Mouse (Mus musculus): ENCODE measurements at regions not wholly inside any gene's neighbourhood (a gene's known extent, or its start where the extent isn't known, plus 50 kb on each side); places are given as distances from the start of the nearest gene placed in this dataset.
A peak's percentile ranks its signal among the peaks of the same experiment; 100 is the strongest.

- WGBS: 81% methylated on average over 5 of the region's 5 CpGs
- Histone ChIP-seq H3K27me3 (no peaks in the 10 kb centered on the region), H3K4me2 (no peak overlapping the region), H3K4me3 (no peak overlapping the region), H3K27ac (no peak overlapping the region), H3K36me3 (no peaks in the 10 kb centered on the region), H3K4me1 (replicated peaks) (no peaks in the 10 kb centered on the region), H3K9me3 (replicated peaks) (no peaks in the 10 kb centered on the region), H3K9ac (no peak overlapping the region)
- no peak for ATAC-seq (replicated peaks; ENCODE audit: insufficient number of reproducible peaks, insufficient read depth, low FRiP score, low read depth)
Observed at GRCm38 (mm10) chr2:50827097-50827496, 321.8 kb downstream of the Rnd3 start.

GRCm38 (mm10) chr2:50826537-50826936 is 322.4 kb downstream of the Rnd3 start:
- H3K36me3 ChIP-seq: no peaks in the 10 kb centered on the region
- no peak for ATAC-seq (replicated peaks; ENCODE audit: insufficient number of reproducible peaks, insufficient read depth, low FRiP score, low read depth)
- WGBS: 68% methylated on average over 3 of the region's 3 CpGs

GRCm38 (mm10) chr2:50825626-50826025 is 323.3 kb downstream of the Rnd3 start:
- 82% methylated on average over 5 of the region's 5 CpGs for WGBS
- H3K27ac ChIP-seq: no peak overlapping the region
- no peak overlapping the region for H3K9ac ChIP-seq
- no peak overlapping the region for H3K4me2 ChIP-seq
- H3K4me1 ChIP-seq (replicated peaks): no peaks in the 10 kb centered on the region
- H3K36me3 ChIP-seq: no peaks in the 10 kb centered on the region
- ATAC-seq (replicated peaks; ENCODE audit: insufficient number of reproducible peaks, insufficient read depth, low FRiP score, low read depth): no peak
- no peak overlapping the region for H3K4me3 ChIP-seq
- H3K27me3 ChIP-seq: no peaks in the 10 kb centered on the region
- no peaks in the 10 kb centered on the region for H3K9me3 ChIP-seq (replicated peaks)

More at GRCm38 (mm10) chr2:50826537-50826936, 322.4 kb downstream of the Rnd3 start:
- H3K27ac ChIP-seq: no peak overlapping the region
- H3K4me3 ChIP-seq: no peak overlapping the region
- H3K27me3 ChIP-seq: no peaks in the 10 kb centered on the region
- no peaks in the 10 kb centered on the region for H3K9me3 ChIP-seq (replicated peaks)
- no peak overlapping the region for H3K4me2 ChIP-seq
- no peak overlapping the region for H3K9ac ChIP-seq
- no peaks in the 10 kb centered on the region for H3K4me1 ChIP-seq (replicated peaks)

- no peaks in the 10 kb centered on the region for H3K27me3 ChIP-seq
- H3K9ac ChIP-seq: no peak overlapping the region
- H3K9me3 ChIP-seq (replicated peaks): no peaks in the 10 kb centered on the region
- H3K4me1 ChIP-seq (replicated peaks): no peaks in the 10 kb centered on the region
- 44% methylated on average over 3 of the region's 3 CpGs for WGBS
- no peak overlapping the region for H3K4me2 ChIP-seq
- no peak for ATAC-seq (replicated peaks; ENCODE audit: insufficient number of reproducible peaks, insufficient read depth, low FRiP score, low read depth)
- H3K27ac ChIP-seq: peak overlapping the region; percentile 11; the same call in 1 of the 2 replicates
- H3K36me3 ChIP-seq: no peaks in the 10 kb centered on the region
- no peak overlapping the region for H3K4me3 ChIP-seq
Observed at GRCm38 (mm10) chr2:50824782-50825181, 324.1 kb downstream of the Rnd3 start.

- Histone ChIP-seq H3K9ac (no peak overlapping the region), H3K27me3 (no peaks in the 10 kb centered on the region), H3K27ac (no peak overlapping the region), H3K9me3 (replicated peaks) (no peaks in the 10 kb centered on the region), H3K36me3 (no peaks in the 10 kb centered on the region), H3K4me3 (no peak overlapping the region), H3K4me1 (replicated peaks) (no peaks in the 10 kb centered on the region), H3K4me2 (no peak overlapping the region)
- ATAC-seq (replicated peaks; ENCODE audit: insufficient number of reproducible peaks, insufficient read depth, low FRiP score, low read depth): no peak
Observed at GRCm38 (mm10) chr2:50822738-50823137, 326.2 kb downstream of the Rnd3 start.

- Histone ChIP-seq H3K27ac (peak overlapping the region; percentile 53; the same call in 1 of the 2 replicates), H3K36me3 (no peaks in the 10 kb centered on the region), H3K9me3 (replicated peaks) (no peaks in the 10 kb centered on the region), H3K4me2 (no peak overlapping the region), H3K4me1 (replicated peaks) (peaks cover 7% of the 10 kb centered on the region; the same call in 1 of the 2 replicates), H3K9ac (no peak overlapping the region), H3K4me3 (no peak overlapping the region), H3K27me3 (no peaks in the 10 kb centered on the region)
- ATAC-seq (replicated peaks; ENCODE audit: insufficient number of reproducible peaks, insufficient read depth, low FRiP score, low read depth): no peak
- WGBS: 62% methylated on average over 5 of the region's 5 CpGs
Observed at GRCm38 (mm10) chr2:50819305-50819665, 329.6 kb downstream of the Rnd3 start.

- H3K4me3 ChIP-seq: no peak overlapping the region
- H3K4me1 ChIP-seq (replicated peaks): peaks cover 9% of the 10 kb centered on the region; the same call in 1 of the 2 replicates
- 64% methylated on average over 7 of the region's 7 CpGs for WGBS
- H3K9ac ChIP-seq: no peak overlapping the region
- H3K4me2 ChIP-seq: no peak overlapping the region
- no peaks in the 10 kb centered on the region for H3K27me3 ChIP-seq
- H3K27ac ChIP-seq: peak overlapping the region; percentile 53
- H3K9me3 ChIP-seq (replicated peaks): no peaks in the 10 kb centered on the region
- no peak for ATAC-seq (replicated peaks; ENCODE audit: insufficient number of reproducible peaks, insufficient read depth, low FRiP score, low read depth)
- H3K36me3 ChIP-seq: no peaks in the 10 kb centered on the region
Observed at GRCm38 (mm10) chr2:50818557-50819304, 330.2 kb downstream of the Rnd3 start.

- no peak overlapping the region for H3K27ac ChIP-seq
- H3K9me3 ChIP-seq (replicated peaks): no peaks in the 10 kb centered on the region
- no peaks in the 10 kb centered on the region for H3K27me3 ChIP-seq
- H3K4me3 ChIP-seq: no peak overlapping the region
- H3K36me3 ChIP-seq: no peaks in the 10 kb centered on the region
- ATAC-seq (replicated peaks; ENCODE audit: insufficient number of reproducible peaks, insufficient read depth, low FRiP score, low read depth): no peak
- peaks cover 9% of the 10 kb centered on the region; the same call in 1 of the 2 replicates for H3K4me1 ChIP-seq (replicated peaks)
- H3K4me2 ChIP-seq: no peak overlapping the region
- WGBS: 57% methylated on average over 5 of the region's 5 CpGs
- no peak overlapping the region for H3K9ac ChIP-seq
Observed at GRCm38 (mm10) chr2:50816364-50816763, 332.5 kb downstream of the Rnd3 start.

GRCm38 (mm10) chr2:50815541-50815940 is 333.4 kb downstream of the Rnd3 start:
- H3K4me2 ChIP-seq: no peak overlapping the region
- no peak overlapping the region for H3K4me3 ChIP-seq
- H3K27me3 ChIP-seq: no peaks in the 10 kb centered on the region
- H3K36me3 ChIP-seq: no peaks in the 10 kb centered on the region
- no peaks in the 10 kb centered on the region for H3K9me3 ChIP-seq (replicated peaks)
- H3K9ac ChIP-seq: no peak overlapping the region
- ATAC-seq (replicated peaks; ENCODE audit: insufficient number of reproducible peaks, insufficient read depth, low FRiP score, low read depth): no peak
- H3K27ac ChIP-seq: no peak overlapping the region
- WGBS: 20% methylated on average over 3 of the region's 3 CpGs
- peaks cover 12% of the 10 kb centered on the region for H3K4me1 ChIP-seq (replicated peaks)

GRCm38 (mm10) chr2:50813568-50814461 is 335.1 kb downstream of the Rnd3 start:
- H3K27me3 ChIP-seq: no peaks in the 10 kb centered on the region
- no peaks in the 10 kb centered on the region for H3K36me3 ChIP-seq
- peaks cover 15% of the 10 kb centered on the region for H3K4me1 ChIP-seq (replicated peaks)
- no peak for ATAC-seq (replicated peaks; ENCODE audit: insufficient number of reproducible peaks, insufficient read depth, low FRiP score, low read depth)
- WGBS: 67% methylated on average over 9 of the region's 9 CpGs
- no peak overlapping the region for H3K4me2 ChIP-seq
- H3K27ac ChIP-seq: no peak overlapping the region
- H3K4me3 ChIP-seq: no peak overlapping the region
- H3K9me3 ChIP-seq (replicated peaks): no peaks in the 10 kb centered on the region
- no peak overlapping the region for H3K9ac ChIP-seq

- Histone ChIP-seq H3K4me2 (no peak overlapping the region), H3K9ac (no peak overlapping the region), H3K4me3 (no peak overlapping the region), H3K36me3 (no peaks in the 10 kb centered on the region), H3K9me3 (replicated peaks) (no peaks in the 10 kb centered on the region), H3K27me3 (no peaks in the 10 kb centered on the region), H3K4me1 (replicated peaks) (peaks cover 15% of the 10 kb centered on the region), H3K27ac (no peak overlapping the region)
- ATAC-seq (replicated peaks; ENCODE audit: insufficient number of reproducible peaks, insufficient read depth, low FRiP score, low read depth): no peak
- WGBS: 32% methylated on average over 4 of the region's 4 CpGs
Observed at GRCm38 (mm10) chr2:50812296-50812695, 336.6 kb downstream of the Rnd3 start.

All from heart, embryonic 15.5 days (tissue).